Mouse (Mus musculus) C3H10T1/2 (cell line): ENCODE data around the gene Krt87. TPM values are rescaled to one million over a fixed set of nuclear protein-coding genes. Genes with fewer than 3 reads are reported as not detected.

Experiments
- polyA plus RNA-seq, 2 experiments: library from polyadenylated mRNA; unstranded; fragments of >200 nt; fragmentation: generic; extraction: Trizol; gene quantifications; one replicate each; pipeline ENCODE4 v1.2.1; 2012; ENCODE audit warnings: missing spikeins in 2 of 2

The Krt87 gene
- polyA plus RNA-seq: under 1 TPM; 0.08 to 0.27 TPM

GRCm38 (mm10) chr15:101438555-101438954 is at the start of gene Krt87:
Gene Krt87, minus strand, starts transcription at chr15:101438804.

GRCm38 (mm10) chr15:101472952-101473528 is 34.4 kb upstream of the Krt87 start, which contains the start of gene Krt86:
Gene Krt86, plus strand, starts transcription at chr15:101473478.

GRCm38 (mm10) chr15:101463651-101464050 is 25.0 kb upstream of the Krt87 start, which contains the start of gene Krt81:
Gene Krt81, minus strand, starts transcription at chr15:101463751.

GRCm38 (mm10) chr15:101447444-101447843 is 8.8 kb upstream of the Krt87 start, which contains the start of gene Krt88:
Gene Krt88, plus strand, starts transcription at chr15:101447744.

GRCm38 (mm10) chr15:101410775-101411174 is 27.8 kb downstream of the Krt87 start, which contains the start of gene Krt7:
Gene Krt7, plus strand, starts transcription at chr15:101411043.

Other genes with a start within 250 kb of the Krt87 start
- gene Grasp, start 214.6 kb downstream of the Krt87 start, polyA plus RNA-seq: 10 to 100 TPM in 1 of 2 experiments, 1 to 10 TPM in 1; 4.5 to 10.6 TPM
- gene Nr4a1, start 184.5 kb downstream of the Krt87 start, polyA plus RNA-seq: 10 to 100 TPM in 1 of 2 experiments, 1 to 10 TPM in 1; 1.4 to 12.1 TPM
- gene Atg101, start 154.5 kb downstream of the Krt87 start, polyA plus RNA-seq: 10 to 100 TPM; 73.1 to 87.9 TPM
- gene 6030408B16Rik, start 145.6 kb downstream of the Krt87 start, polyA plus RNA-seq: under 1 TPM; 0.06 to 0.40 TPM
- 1 to 10 TPM in 1 of 2 experiments, under 1 TPM in 1; 0.46 to 5.3 TPM for gene Krt80, start 68.6 kb downstream of the Krt87 start, polyA plus RNA-seq
- gene Krt7, start 27.8 kb downstream of the Krt87 start, polyA plus RNA-seq: under 1 TPM; 0.47 to 0.51 TPM
- gene Krt88, start 8.9 kb upstream of the Krt87 start, polyA plus RNA-seq: under 1 TPM in 1 of 2 experiments, not detected in 1; 0.15 TPM
- under 1 TPM in 1 of 2 experiments, not detected in 1; 0.14 TPM for gene Krt81, start 24.9 kb upstream of the Krt87 start, polyA plus RNA-seq
- gene Krt86, start 34.7 kb upstream of the Krt87 start, polyA plus RNA-seq: under 1 TPM in 1 of 2 experiments, not detected in 1; 0.06 TPM
- gene Krt83, start 52.7 kb upstream of the Krt87 start, polyA plus RNA-seq: under 1 TPM in 1 of 2 experiments, not detected in 1; 0.06 TPM
- gene Gm49425, start 78.5 kb upstream of the Krt87 start, polyA plus RNA-seq: not detected
- under 1 TPM in 1 of 2 experiments, not detected in 1; 0.04 TPM for gene Krt84, start 94.0 kb upstream of the Krt87 start, polyA plus RNA-seq
- not detected for gene Krt82, start 111.9 kb upstream of the Krt87 start, polyA plus RNA-seq
- not detected for gene Krt90, start 124.1 kb upstream of the Krt87 start, polyA plus RNA-seq
- gene Krt75, start 135.1 kb upstream of the Krt87 start, polyA plus RNA-seq: not detected
- gene Gm5414, start 189.4 kb upstream of the Krt87 start, polyA plus RNA-seq: not detected
- not detected for gene Gm5478, start 208.6 kb upstream of the Krt87 start, polyA plus RNA-seq
- gene Krt6b, start 241.5 kb upstream of the Krt87 start, polyA plus RNA-seq: not detected